Mouse (Mus musculus) kidney, postnatal 14 days (tissue): ENCODE data around the gene Lamb3.

Source experiments
- DNase-seq: peaks from one replicate; pipeline ENCODE4 v3.0.0; 2022; ENCODE audit warnings: mixed read lengths

Lamb3 gene

DNA sequence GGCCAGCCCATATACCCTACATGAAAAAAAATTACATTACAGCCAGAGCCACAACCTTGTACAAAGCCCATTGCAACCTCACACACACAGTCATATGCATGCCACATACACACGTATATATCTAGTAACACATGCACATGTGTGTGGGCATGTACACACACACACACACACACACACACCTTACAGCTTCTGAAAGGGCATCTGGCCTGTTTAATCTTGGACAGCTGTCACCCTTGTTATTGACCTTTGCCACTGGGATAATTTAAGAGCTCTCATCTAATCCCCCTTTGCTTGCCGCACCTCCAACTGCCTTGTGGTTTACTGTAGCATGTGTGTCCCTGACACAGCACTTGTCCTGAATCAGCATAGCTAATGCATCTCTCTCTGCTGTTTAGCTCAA is 3.7 kb upstream of the Lamb3 start:
- no peak for DNase-seq

DNA sequence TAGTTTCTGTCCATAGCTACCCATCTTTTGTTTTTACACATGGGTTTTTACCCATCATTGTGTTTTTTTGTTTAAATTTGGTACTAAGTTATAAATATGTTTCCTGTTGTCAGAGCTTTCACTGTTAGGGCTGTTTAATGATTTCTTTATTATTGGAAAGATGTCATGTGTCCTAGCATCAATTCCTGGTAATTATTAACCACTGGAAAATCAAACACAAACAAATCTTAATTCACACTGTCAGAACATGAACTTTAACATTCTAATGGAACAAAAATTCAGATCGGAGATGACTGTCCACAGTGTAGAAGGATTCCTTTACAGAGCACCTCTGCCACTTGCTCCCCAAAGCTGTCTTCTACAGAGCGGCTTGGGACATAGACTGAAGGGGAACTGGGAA is 2.1 kb upstream of the Lamb3 start:
- DNase-seq, result no peak

DNA sequence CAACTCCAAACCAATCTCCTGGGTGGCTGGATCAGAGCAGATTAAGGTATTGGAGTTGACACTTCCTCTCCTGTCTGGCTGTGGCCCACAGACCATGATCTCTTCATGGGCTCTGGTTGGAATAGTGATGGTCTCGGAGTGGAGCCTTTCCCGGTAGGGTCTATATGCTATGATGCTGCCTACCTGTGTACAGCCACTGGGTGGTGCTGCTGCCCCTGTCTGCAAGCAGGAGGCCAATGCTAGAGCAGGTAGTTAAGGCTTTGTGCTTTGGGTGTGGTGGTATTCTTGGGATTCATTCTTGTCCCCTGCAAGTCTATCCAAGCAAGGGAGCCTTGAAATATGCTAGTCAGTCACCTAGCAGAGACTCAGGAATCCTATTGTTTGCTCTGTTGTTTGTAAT is 679 bp downstream of the Lamb3 start:
- peak; percentile 79 for DNase-seq

DNA sequence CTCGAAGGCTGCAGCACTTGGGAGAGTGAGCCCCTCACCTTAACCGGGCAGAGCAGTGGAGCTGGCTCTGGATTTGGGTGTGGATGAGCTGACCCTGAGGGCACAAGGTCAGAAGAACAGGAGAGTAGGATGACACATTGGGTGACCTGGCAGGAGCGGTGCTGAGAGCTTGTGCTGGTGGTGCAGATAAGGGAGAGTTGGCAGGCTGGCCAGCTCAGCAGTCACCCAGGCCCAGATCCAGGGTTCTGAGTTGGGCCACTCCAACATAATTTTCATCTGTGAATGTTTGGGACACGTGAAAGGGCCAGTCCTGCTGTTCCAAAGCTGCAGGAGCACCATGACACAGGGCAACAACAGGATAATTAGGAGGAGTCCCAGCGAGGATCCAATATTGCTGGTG is 3.9 kb downstream of the Lamb3 start:
- DNase-seq, result no peak

DNA sequence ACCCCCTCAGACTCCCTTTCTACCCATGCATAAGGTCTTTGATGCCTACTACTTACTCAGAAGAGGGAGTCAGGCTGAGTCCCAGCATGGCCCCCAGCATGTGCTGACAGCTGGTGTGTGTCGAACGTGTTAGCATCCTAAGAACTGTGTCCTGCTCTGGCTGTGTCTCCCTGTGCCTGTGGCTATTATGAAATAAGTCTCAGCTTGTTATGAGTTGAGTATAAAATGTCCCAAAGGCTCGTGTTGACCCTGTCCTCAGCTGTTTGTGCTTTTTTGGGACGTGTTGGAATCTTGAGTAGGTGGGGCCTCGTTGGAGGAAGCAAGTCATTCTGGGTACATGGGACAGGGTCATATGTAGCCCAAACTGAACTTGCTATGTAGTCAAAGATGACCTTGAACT is 6.6 kb downstream of the Lamb3 start:
- no peak for DNase-seq

DNA sequence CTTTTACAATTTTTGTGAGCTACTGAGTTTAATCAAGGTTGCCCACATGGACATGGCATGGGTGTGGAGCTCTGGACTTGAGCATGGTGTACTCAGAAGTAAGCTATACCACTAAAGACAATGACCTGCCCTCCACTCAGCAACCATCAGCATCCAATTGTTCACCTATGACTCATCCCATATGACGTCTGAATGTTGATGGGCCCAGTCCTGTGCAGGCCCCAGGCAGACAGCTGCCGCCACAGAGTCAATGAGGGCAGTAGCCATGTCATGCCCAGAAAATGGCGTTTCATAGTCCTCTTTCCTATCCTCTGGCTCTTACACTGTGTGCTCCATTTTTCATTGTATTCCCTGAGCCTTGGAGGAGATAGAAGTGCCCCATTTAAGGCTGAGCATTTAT is 8.5 kb downstream of the Lamb3 start:
- DNase-seq, result no peak

DNA sequence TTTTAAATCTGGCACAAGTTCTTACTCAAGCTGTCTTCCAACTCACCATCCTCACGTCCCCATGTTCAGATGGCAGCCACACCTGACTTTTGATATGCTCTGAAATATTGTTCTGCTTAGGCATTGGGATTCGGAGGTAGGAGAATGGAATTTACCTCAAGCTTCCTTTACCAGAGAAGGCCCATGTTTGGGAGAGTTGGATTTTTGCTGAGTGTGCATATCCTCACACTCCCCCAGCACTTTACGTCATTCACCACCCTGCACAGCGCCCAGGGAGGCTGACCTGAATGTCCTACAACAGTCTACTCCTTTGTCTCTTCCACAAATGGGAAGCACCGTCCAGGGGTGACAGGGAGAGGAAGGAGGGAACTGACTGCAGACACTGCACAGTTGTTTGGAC is 12.9 kb downstream of the Lamb3 start:
- no peak for DNase-seq

DNA sequence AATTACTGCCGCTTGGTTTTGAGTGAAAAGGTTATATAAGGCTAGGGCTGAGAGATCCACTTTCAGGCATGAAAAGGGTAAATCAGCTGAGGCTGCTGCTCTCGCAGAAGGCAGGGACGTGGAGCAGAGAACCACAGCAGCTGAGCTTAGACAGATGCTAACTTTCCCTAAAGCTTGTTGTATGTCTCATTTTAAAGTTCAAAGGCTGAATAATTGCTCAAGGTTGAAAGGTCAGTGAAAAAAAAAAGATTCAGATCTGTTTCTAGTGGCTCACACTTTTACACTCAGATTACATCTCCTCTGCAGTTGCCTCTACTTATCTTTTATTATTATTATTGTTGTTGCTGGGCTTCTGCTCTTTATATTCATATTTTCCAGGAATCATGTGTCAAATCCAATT is 18.0 kb downstream of the Lamb3 start:
- no peak for DNase-seq

DNA sequence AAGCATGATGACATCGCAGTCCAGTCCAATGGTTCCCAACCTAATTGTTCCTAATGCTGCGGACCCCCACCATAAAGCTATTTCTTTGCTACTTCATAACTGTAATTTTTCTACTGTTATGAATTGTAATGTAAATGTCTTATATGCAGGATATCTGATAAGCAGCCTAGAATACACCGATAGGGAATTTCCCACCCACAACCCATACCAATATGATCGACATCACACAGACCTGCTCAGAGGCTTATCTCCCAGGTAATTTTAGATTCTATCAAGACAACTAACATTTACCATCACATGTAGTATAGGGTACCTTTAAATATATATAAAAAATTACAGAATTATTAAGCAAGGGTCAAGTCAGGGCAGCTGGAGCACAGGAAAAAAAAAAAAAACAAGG is 18.6 kb downstream of the Lamb3 start:
- DNase-seq, result no peak

DNA sequence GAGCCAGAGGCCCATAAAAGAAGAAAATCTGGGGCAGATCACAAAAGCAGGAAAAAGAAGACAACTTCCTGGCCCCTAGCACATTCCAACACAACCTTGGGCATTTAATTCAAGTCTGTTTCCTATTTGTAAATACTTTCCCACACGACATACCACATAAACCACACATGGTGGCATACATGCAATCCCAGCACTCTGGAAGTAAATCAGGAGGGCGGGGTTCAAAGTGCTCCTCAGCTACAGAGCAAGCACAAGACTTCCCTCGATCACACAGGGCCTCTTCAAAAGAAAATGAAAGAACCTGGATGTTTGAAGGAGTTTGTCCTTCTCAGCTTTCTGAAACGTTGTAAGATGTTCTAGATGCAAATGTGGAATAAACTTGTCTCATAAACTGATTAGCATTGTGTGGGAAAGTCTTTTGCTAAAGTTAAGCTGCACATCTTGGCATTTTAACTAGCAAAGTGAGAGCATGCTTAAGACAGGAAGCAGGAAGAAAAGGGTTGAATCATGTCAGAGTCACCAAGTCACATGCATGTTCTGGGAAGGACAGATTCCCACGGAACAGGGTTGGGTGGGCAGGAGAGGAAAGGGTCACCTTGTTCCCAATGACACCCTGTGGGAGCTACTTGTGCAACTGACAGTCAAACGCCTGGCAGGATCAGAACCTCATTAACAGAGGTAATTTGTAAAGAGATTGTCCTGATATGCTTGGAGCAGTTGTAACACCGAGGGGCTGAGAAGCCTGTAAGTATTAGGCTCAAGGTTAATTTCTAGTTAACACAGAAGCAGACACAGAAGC is 19.4 kb downstream of the Lamb3 start:
- peak; percentile 31 for DNase-seq

DNA sequence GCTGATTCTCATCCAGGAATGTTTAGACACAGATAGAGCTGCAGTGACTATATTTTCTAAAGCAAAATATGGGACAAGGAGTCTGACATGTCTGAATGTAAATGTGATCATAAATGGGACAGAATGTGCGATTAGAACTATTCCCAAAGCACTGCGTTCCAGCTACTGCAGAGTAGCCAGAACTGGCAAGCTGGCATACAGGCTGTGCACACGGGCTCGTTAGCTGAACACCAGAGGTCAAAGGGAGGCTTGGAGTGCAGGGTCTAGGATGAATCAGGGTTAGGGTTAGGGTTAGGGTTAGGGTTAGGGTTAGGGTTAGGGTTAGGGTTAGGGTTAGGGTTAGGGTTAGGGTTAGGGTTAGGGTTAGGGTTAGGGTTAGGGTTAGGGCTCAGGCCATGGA is 20.0 kb downstream of the Lamb3 start:
- no peak for DNase-seq

DNA sequence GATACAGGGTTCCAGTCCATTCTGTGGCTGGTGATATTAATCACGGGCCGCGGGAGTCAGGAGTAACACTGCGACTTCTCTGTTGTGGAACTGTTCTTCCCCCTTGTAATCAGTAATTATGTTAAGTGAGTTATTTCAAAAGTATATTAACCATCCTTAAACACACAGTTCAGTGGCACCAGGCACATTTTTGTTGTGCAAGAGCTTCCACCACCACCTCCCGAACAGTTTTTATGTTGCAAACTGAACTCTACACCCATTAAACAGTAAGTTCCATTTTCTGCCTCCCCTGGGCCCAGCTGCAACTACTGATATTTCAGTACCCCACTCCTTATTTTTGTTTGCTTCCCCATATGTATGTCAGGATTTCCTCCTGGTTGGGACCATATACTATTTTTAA is 22.1 kb downstream of the Lamb3 start:
- peak; percentile 39 for DNase-seq

DNA sequence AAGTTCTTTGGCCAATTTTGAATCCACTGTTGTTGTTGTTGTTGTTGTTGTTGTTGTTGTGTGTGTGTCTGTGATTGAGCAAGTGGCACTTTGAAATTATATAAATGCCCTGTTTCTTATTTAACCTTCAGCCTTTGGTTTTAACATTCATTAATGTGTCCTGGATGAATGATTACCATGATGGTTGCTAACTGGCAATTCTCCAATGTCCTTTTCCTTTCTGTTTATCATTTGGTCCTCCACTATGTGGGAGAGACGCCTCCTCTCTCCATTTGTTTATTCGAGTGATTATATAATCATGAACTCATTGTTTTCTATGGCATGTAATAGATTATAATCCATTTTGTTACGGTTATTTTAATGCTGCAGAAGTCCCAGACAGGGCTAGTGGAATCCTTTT is 23.0 kb downstream of the Lamb3 start:
- peak; percentile 65 for DNase-seq

DNA sequence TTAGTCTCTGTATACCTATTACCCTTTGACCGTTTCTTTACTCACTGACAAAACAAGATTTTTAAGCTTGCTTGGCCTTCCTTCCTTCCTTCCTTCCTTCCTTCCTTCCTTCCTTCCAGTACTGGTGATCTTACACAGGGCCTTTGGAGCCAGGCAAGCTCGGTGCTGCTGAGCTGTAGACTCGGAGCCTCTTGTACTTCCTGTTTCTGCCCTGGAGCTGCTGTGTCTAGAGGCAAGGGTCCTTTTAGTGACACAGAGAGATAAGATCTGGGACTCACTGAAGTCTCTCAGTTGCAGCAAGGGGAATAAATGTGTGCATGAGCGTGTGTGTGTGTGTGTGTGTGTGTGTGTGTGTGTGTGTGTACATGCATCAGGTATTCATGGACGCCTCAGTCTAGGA is 23.4 kb downstream of the Lamb3 start:
- DNase-seq, result no peak

DNA sequence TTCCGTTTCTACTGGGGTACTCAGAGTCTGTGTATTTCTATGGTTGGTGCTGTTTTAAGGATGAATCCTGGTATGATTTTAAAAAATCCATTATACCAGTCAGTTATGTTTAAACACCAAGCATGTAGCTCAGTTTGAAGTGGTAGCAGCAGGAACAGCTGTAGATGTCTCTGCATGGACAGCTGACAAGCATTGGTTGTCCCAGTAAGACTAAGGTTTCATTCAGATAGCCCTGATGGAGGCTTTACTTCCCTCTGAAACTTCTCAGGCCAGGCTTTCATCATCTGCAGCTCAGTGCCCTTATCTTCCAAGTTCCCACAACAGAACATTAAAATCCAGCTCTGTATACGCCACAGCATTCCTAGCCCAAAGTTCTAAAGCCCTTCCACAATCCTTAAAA is 25.2 kb downstream of the Lamb3 start:
- no peak for DNase-seq

DNA sequence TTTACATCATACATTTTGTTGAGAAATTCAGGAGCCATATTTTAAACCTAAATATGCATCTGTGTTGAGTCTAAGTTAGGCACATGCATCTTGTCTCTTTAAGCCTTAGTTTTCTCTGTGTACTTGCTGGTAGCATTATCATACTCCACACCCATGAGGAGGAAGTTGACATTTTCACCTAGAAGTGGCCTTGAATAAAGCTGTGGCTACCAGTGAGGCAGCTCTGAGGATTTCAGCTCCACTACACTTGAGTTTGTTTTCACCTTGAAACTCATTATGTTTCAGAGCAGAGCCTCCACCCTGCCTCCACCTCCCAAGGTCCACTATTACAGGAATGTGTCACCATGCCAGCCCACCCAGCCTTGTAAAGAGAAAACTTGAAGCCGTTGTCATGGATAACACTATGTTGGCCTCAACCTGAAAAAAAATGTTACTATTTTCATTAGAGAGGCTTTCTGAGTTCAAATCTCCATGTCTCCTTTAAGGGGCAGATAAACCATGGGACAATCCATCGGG is 26.7 kb downstream of the Lamb3 start:
- peak; percentile 27 for DNase-seq

DNA sequence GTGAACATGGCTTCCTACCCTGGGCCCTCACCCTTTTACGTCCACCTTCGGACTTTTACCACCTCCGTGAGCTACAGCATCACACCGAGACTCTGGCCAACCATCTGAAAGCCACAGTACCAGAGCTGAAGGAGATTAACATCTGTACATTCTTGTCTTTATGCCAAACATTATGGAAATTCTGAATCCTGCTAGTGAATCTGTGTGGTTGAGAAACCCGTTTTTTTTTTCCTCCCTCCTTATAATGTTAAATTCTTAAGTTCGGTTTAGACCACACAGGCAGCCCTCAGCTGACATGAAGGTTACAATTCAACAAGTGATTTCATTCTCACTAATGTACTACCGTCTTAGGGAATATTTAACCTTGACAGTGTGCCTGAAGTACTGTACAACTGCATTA is 27.4 kb downstream of the Lamb3 start:
- DNase-seq, result peak; percentile 47

DNA sequence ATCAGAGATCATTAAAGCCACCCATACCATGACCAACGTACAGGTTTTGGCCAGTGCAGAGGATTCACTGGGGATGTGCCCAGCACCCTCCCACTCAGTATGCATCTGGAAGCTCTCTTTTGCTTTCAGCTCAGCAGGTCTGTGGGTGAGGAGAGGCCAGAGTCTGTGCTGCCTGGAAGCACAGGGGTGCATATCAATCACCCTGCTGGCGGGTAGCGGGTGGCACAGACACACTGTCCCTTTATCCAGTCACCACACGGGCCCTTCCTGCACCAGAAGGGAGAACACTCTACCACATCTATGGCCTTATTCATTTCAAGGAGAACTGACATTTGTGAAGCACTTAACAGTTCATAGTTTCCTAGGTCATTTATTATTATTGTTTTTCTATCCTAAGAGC is 30.9 kb downstream of the Lamb3 start:
- no peak for DNase-seq

DNA sequence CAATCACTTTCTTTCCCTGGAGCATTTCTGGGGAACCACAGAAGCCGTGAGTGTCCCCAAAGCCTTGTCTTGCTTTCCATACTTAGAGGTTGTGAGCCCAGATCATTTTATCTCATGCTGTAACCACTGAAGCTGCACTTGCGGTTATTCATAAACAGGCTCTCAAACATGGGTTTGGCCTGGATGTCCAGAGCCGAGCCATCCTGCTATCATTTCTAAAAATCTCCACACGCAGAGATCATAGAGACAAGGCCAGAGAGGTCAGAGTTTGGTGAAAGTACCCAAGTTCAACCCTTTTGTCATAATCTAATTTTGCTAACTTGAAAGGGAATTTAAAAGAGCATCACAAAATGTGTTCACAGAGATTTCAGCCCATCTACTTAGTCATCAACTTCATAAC is 33.9 kb downstream of the Lamb3 start:
- no peak for DNase-seq

DNA sequence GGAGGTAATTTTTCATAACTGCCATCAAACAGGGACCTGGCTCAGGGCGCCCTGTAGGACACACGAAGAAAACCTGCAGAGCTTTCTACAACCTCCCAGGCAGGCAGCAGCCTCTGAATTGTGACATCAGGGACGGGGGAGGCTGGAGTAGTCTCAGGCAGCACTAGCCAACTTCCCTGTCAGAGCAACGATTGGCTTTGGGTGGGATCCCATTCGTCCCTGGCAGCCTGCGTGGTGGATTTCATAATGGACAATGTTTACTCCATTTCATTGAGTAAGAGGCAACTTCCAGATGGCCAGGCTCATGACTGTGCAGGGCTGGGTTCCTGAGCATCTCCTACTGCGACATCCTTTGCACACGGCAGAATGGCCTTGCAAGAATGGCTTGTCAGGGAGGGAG is 34.7 kb downstream of the Lamb3 start:
- peak; percentile 61 for DNase-seq

DNA sequence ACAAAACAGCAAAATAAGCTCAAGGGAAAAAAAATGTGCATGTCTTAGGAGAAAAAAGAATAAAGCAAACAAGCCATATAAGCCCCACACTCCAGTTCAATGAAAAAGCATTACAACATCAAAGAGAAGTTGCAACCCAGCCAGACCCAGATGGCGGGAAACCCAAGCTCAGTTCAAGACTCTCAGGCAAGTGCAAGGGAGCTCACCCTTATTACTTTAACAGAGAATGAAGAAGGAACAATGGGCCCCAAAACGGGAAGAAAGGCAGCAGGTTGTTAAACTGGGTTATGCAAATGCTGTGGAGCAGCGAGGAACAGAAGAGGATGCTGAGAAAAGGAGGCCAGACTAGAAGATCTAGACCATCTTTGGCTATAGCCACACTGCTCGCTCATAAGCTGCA is 35.4 kb downstream of the Lamb3 start:
- DNase-seq, result no peak

DNA sequence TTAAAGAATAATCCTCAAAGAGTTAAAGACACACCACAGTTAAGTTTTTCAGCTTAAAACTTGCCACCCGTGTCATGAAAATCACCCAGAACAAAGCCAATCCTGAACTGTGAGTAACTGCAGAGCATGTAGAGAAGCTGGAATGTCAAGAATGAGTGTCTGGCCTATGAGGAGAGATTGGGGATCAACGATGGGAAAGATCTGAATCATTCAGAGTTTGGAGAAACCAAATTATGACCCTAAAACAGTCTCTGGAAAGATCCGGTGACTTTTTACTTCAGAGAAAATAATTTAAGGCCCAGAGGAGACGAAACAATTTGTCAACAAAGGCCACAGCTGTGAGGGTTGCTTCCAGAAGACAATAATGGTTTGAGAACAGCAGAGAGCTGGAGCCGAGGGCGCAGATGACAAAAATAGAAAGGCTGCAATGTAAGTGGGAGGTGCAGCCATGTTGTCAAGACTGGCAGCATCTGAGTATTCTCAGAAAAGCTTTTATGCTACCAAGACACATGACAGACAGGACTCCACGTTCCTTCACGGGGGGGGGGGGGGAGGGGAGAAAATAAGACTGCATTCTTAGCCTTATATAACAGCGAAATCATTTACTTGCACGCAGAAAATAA is 36.2 kb downstream of the Lamb3 start:
- no peak for DNase-seq

DNA sequence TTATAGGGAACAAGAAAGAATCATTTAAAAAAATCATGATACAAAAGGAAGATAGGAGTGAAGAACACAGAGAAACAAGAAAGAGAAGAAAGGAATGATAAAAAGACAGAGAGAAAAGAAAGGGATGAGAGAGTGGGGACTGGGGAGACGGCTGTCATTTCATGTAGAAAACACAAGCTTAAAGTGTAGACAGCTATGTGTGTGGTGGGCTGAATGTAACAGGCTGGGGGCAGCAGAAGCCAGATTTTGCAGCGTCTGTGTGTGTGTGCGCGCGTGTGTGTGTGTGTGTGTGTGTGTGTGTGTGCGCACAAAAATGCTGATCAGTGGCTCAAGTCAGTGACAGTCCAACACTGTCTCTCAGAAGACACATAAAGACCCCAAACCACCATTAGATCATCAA is 36.7 kb downstream of the Lamb3 start:
- DNase-seq, result no peak

DNA sequence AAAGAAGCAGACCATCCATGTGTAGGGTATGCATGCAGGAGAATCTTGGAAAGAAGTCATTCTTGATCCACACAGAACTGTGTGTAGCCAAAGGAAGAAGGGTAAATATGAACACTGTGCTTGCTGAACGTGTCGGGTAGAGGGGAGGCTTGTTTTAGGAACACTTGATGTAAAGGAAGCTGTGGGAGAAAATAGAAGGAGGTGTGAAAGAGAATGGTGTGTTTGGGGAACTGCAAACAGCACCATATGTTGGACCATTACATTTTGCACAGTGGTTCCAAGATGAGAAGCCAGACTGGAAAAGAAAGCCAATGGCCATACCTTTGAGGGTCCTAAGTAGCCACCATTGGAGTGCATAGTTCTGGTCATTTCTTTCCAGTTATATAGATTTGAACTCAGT is 42.5 kb downstream of the Lamb3 start:
- no peak for DNase-seq

DNA sequence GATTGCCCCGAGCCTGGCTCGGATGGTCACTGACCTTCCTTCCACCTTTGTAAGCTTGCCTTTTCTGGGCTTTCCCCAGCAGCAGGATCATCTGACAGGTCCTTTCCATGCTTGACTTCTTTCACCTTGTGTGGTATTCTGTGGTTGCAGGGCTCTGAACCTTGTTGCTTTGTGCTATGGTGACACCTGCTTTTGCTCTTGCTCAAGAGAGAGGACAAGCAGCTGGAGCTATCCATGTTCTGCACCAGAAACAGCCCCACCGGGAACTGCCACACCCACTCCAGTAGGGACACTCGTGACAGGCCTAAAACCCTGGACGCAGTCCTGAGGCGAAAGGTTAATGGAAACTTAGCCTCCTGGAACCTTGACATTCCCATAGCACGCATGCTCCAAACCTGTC is 43.9 kb downstream of the Lamb3 start:
- DNase-seq, result peak; percentile 55
